Mouse (Mus musculus): ENCODE results near the gene Fcrla. TPM values are rescaled to one million over a fixed set of nuclear protein-coding genes. Genes with fewer than 3 reads are reported as not detected.
A peak's percentile ranks its signal among the peaks of the same experiment; 100 is the strongest.

Fcrla gene
- polyA plus RNA-seq, 1 experiment from 2014 or later: 0.67 TPM

GRCm38 (mm10) chr1:170903485-170903884, 23.9 kb downstream of the Fcrla start:
- Histone ChIP-seq H3K4me3 (ENCODE audit: low read depth, low read length) (no peak overlapping the region), H3K9ac (ENCODE audit: low read depth, low read length) (no peak overlapping the region), H3K27me3 (ENCODE audit: control insufficient read depth, insufficient read depth, low read depth, low read length) (peaks cover 36% of the 10 kb centered on the region), H3K27ac (ENCODE audit: low read length) (no peak overlapping the region), H3K4me1 (ENCODE audit: control insufficient read depth, low read depth, low read length) (peaks cover 12% of the 10 kb centered on the region), H3K36me3 (ENCODE audit: control insufficient read depth, insufficient read depth) (no peaks in the 10 kb centered on the region), H3K9me3 (replicated peaks; ENCODE audit: control insufficient read depth, low read length) (no peaks in the 10 kb centered on the region), H3K4me2 (ENCODE audit: low read depth, low read length) (no peak overlapping the region)
- ATAC-seq (ENCODE audit: low read depth): peak; percentile 46
- 34% methylated on average over 5 of the region's 5 CpGs for WGBS (ENCODE audit: insufficient replicate concordance)

GRCm38 (mm10) chr1:170901536-170902238, 25.7 kb downstream of the Fcrla start:
- Histone ChIP-seq H3K27me3 (ENCODE audit: control insufficient read depth, insufficient read depth, low read depth, low read length) (peaks cover 20% of the 10 kb centered on the region), H3K9me3 (replicated peaks; ENCODE audit: control insufficient read depth, low read length) (no peaks in the 10 kb centered on the region), H3K9ac (ENCODE audit: low read depth, low read length) (no peak overlapping the region), H3K4me2 (ENCODE audit: low read depth, low read length) (peak overlapping the region; percentile 53; the same call in 1 of the 2 replicates), H3K4me3 (ENCODE audit: low read depth, low read length) (peak overlapping the region; percentile 4; the same call in 1 of the 2 replicates), H3K27ac (ENCODE audit: low read length) (no peak overlapping the region), H3K4me1 (ENCODE audit: control insufficient read depth, low read depth, low read length) (peaks cover 5% of the 10 kb centered on the region; the same call in 1 of the 2 replicates), H3K36me3 (ENCODE audit: control insufficient read depth, insufficient read depth) (no peaks in the 10 kb centered on the region)
- peak; percentile 27; the same call in 1 of the 2 replicates for ATAC-seq (ENCODE audit: low read depth)
- 28% methylated on average over 10 of the region's 10 CpGs for WGBS (ENCODE audit: insufficient replicate concordance)

GRCm38 (mm10) chr1:170900799-170901467, 26.4 kb downstream of the Fcrla start:
- Histone ChIP-seq H3K36me3 (ENCODE audit: control insufficient read depth, insufficient read depth) (no peaks in the 10 kb centered on the region), H3K9ac (ENCODE audit: low read depth, low read length) (0 out of 2 replicates have a peak overlapping the region, but pooled peaks have one; percentile 18), H3K27ac (ENCODE audit: low read length) (no peak overlapping the region), H3K4me2 (ENCODE audit: low read depth, low read length) (peak overlapping the region; percentile 53), H3K9me3 (replicated peaks; ENCODE audit: control insufficient read depth, low read length) (no peaks in the 10 kb centered on the region), H3K27me3 (ENCODE audit: control insufficient read depth, insufficient read depth, low read depth, low read length) (peaks cover 13% of the 10 kb centered on the region), H3K4me1 (ENCODE audit: control insufficient read depth, low read depth, low read length) (peaks cover 5% of the 10 kb centered on the region; the same call in 1 of the 2 replicates), H3K4me3 (ENCODE audit: low read depth, low read length) (peak overlapping the region; percentile 4; the same call in 1 of the 2 replicates)
- WGBS (ENCODE audit: insufficient replicate concordance): 17% methylated on average over 10 of the region's 10 CpGs
- ATAC-seq (ENCODE audit: low read depth): no peak

GRCm38 (mm10) chr1:170898413-170899075, 28.8 kb downstream of the Fcrla start:
- H3K4me2 ChIP-seq (ENCODE audit: low read depth, low read length): no peak overlapping the region
- H3K9ac ChIP-seq (ENCODE audit: low read depth, low read length): no peak overlapping the region
- peak; percentile 24; the same call in 1 of the 2 replicates for ATAC-seq (ENCODE audit: low read depth)
- H3K4me3 ChIP-seq (ENCODE audit: low read depth, low read length): no peak overlapping the region
- no peak overlapping the region for H3K27ac ChIP-seq (ENCODE audit: low read length)
- H3K4me1 ChIP-seq (ENCODE audit: control insufficient read depth, low read depth, low read length): peaks cover 5% of the 10 kb centered on the region; the same call in 1 of the 2 replicates
- WGBS (ENCODE audit: insufficient replicate concordance): 37% methylated on average over 16 of the region's 16 CpGs
- no peaks in the 10 kb centered on the region for H3K36me3 ChIP-seq (ENCODE audit: control insufficient read depth, insufficient read depth)
- H3K27me3 ChIP-seq (ENCODE audit: control insufficient read depth, insufficient read depth, low read depth, low read length): peaks cover 7% of the 10 kb centered on the region; the same call in 1 of the 2 replicates
- H3K9me3 ChIP-seq (replicated peaks; ENCODE audit: control insufficient read depth, low read length): no peaks in the 10 kb centered on the region

- Histone ChIP-seq H3K27ac (ENCODE audit: low read length) (no peak overlapping the region), H3K4me2 (ENCODE audit: low read depth, low read length) (no peak overlapping the region), H3K9me3 (replicated peaks; ENCODE audit: control insufficient read depth, low read length) (no peaks in the 10 kb centered on the region), H3K4me1 (ENCODE audit: control insufficient read depth, low read depth, low read length) (peaks cover 4% of the 10 kb centered on the region; the same call in 1 of the 2 replicates), H3K9ac (ENCODE audit: low read depth, low read length) (no peak overlapping the region), H3K36me3 (ENCODE audit: control insufficient read depth, insufficient read depth) (no peaks in the 10 kb centered on the region), H3K27me3 (ENCODE audit: control insufficient read depth, insufficient read depth, low read depth, low read length) (peaks cover 5% of the 10 kb centered on the region; the same call in 1 of the 2 replicates), H3K4me3 (ENCODE audit: low read depth, low read length) (no peak overlapping the region)
- 32% methylated on average over 5 of the region's 5 CpGs for WGBS (ENCODE audit: insufficient replicate concordance)
- no peak for ATAC-seq (ENCODE audit: low read depth)
Measured at GRCm38 (mm10) chr1:170896651-170897281, 30.6 kb downstream of the Fcrla start.

- ATAC-seq (ENCODE audit: low read depth): no peak
- no peaks in the 10 kb centered on the region for H3K36me3 ChIP-seq (ENCODE audit: control insufficient read depth, insufficient read depth)
- WGBS (ENCODE audit: insufficient replicate concordance): 51% methylated on average over 9 of the region's 9 CpGs
- H3K9me3 ChIP-seq (replicated peaks; ENCODE audit: control insufficient read depth, low read length): no peaks in the 10 kb centered on the region
- no peak overlapping the region for H3K4me3 ChIP-seq (ENCODE audit: low read depth, low read length)
- H3K27me3 ChIP-seq (ENCODE audit: control insufficient read depth, insufficient read depth, low read depth, low read length): peaks cover 5% of the 10 kb centered on the region; the same call in 1 of the 2 replicates
- no peak overlapping the region for H3K27ac ChIP-seq (ENCODE audit: low read length)
- no peak overlapping the region for H3K9ac ChIP-seq (ENCODE audit: low read depth, low read length)
- H3K4me2 ChIP-seq (ENCODE audit: low read depth, low read length): no peak overlapping the region
- H3K4me1 ChIP-seq (ENCODE audit: control insufficient read depth, low read depth, low read length): no peaks in the 10 kb centered on the region
Measured at GRCm38 (mm10) chr1:170894603-170895602, 32.5 kb downstream of the Fcrla start.

- Histone ChIP-seq H3K27me3 (ENCODE audit: control insufficient read depth, insufficient read depth, low read depth, low read length) (no peaks in the 10 kb centered on the region), H3K36me3 (ENCODE audit: control insufficient read depth, insufficient read depth) (no peaks in the 10 kb centered on the region), H3K4me1 (ENCODE audit: control insufficient read depth, low read depth, low read length) (no peaks in the 10 kb centered on the region), H3K4me2 (ENCODE audit: low read depth, low read length) (no peak overlapping the region), H3K27ac (ENCODE audit: low read length) (no peak overlapping the region), H3K9me3 (replicated peaks; ENCODE audit: control insufficient read depth, low read length) (no peaks in the 10 kb centered on the region), H3K9ac (ENCODE audit: low read depth, low read length) (no peak overlapping the region), H3K4me3 (ENCODE audit: low read depth, low read length) (no peak overlapping the region)
- 43% methylated on average over 1 of the region's 1 CpGs for WGBS (ENCODE audit: insufficient replicate concordance)
- no peak for ATAC-seq (ENCODE audit: low read depth)
Measured at GRCm38 (mm10) chr1:170892279-170892678, 35.1 kb downstream of the Fcrla start.

- H3K4me1 ChIP-seq (ENCODE audit: control insufficient read depth, low read depth, low read length): no peaks in the 10 kb centered on the region
- H3K27me3 ChIP-seq (ENCODE audit: control insufficient read depth, insufficient read depth, low read depth, low read length): no peaks in the 10 kb centered on the region
- H3K27ac ChIP-seq (ENCODE audit: low read length): no peak overlapping the region
- H3K4me2 ChIP-seq (ENCODE audit: low read depth, low read length): no peak overlapping the region
- no peaks in the 10 kb centered on the region for H3K36me3 ChIP-seq (ENCODE audit: control insufficient read depth, insufficient read depth)
- H3K9me3 ChIP-seq (replicated peaks; ENCODE audit: control insufficient read depth, low read length): no peaks in the 10 kb centered on the region
- H3K9ac ChIP-seq (ENCODE audit: low read depth, low read length): no peak overlapping the region
- H3K4me3 ChIP-seq (ENCODE audit: low read depth, low read length): no peak overlapping the region
- 41% methylated on average over 2 of the region's 2 CpGs for WGBS (ENCODE audit: insufficient replicate concordance)
- no peak for ATAC-seq (ENCODE audit: low read depth)
Measured at GRCm38 (mm10) chr1:170891646-170892045, 35.7 kb downstream of the Fcrla start.
